Mouse (Mus musculus): ENCODE results near the gene Tmem104.

The Tmem104 gene

GRCm38 (mm10) chr11:115279726-115280125 lies 92.4 kb downstream of the Tmem104 start:
- no peak for DNase-seq (ENCODE audit: low spot score in 2 of 2)

- DNase-seq (ENCODE audit: low spot score in 2 of 2) = no peak
These were observed 95.0 kb downstream of the Tmem104 start for GRCm38 (mm10) chr11:115282295-115282694.

GRCm38 (mm10) chr11:115282723-115283485 lies 95.6 kb downstream of the Tmem104 start:
- DNase-seq (ENCODE audit: low spot score in 2 of 2) = no peak

- no peak for DNase-seq (ENCODE audit: low spot score in 2 of 2)
These were observed 96.1 kb downstream of the Tmem104 start for GRCm38 (mm10) chr11:115283486-115283765.

GRCm38 (mm10) chr11:115283891-115284620 lies 96.8 kb downstream of the Tmem104 start:
- DNase-seq (ENCODE audit: low spot score in 2 of 2) = no peak

GRCm38 (mm10) chr11:115285282-115285681 lies 98.0 kb downstream of the Tmem104 start:
- DNase-seq (ENCODE audit: low spot score in 2 of 2) = no peak

GRCm38 (mm10) chr11:115286201-115286993 lies 99.1 kb downstream of the Tmem104 start:
- no peak for DNase-seq (ENCODE audit: low spot score in 2 of 2)

- no peak for DNase-seq (ENCODE audit: low spot score in 2 of 2)
These were observed 100.1 kb downstream of the Tmem104 start for GRCm38 (mm10) chr11:115287386-115287785.

- DNase-seq (ENCODE audit: low spot score in 2 of 2) = no peak
These were observed 101.0 kb downstream of the Tmem104 start for GRCm38 (mm10) chr11:115288305-115288704.

GRCm38 (mm10) chr11:115289885-115290284 lies 102.6 kb downstream of the Tmem104 start:
- DNase-seq (ENCODE audit: low spot score in 2 of 2) = no peak

- DNase-seq (ENCODE audit: low spot score in 2 of 2) = no peak
These were observed 103.0 kb downstream of the Tmem104 start for GRCm38 (mm10) chr11:115290314-115290713.

- DNase-seq (ENCODE audit: low spot score in 2 of 2) = no peak
These were observed 103.6 kb downstream of the Tmem104 start for GRCm38 (mm10) chr11:115290919-115291318.

GRCm38 (mm10) chr11:115291503-115291902 lies 104.2 kb downstream of the Tmem104 start:
- DNase-seq (ENCODE audit: low spot score in 2 of 2) = no peak

- DNase-seq (ENCODE audit: low spot score in 2 of 2) = no peak
These were observed 105.5 kb downstream of the Tmem104 start for GRCm38 (mm10) chr11:115292631-115293375.

- DNase-seq (ENCODE audit: low spot score in 2 of 2) = no peak
These were observed 108.7 kb downstream of the Tmem104 start for GRCm38 (mm10) chr11:115295939-115296338.

Data from spleen, postnatal 36 days (tissue).